Mouse (Mus musculus) kidney, adult 11 months (tissue): ENCODE data around the gene Rin1.

Source experiments
- DNase-seq: peaks from one replicate; pipeline ENCODE4 v3.0.0; 2022

Rin1 gene

GRCm38 (mm10) chr19:5045531-5045930 lies 4.8 kb upstream of the Rin1 start:
- no peak for DNase-seq

- no peak for DNase-seq
Measured at GRCm38 (mm10) chr19:5048138-5049056, 1.9 kb upstream of the Rin1 start.

GRCm38 (mm10) chr19:5049325-5049724 lies 956 bp upstream of the Rin1 start:
- DNase-seq: no peak

DNA sequence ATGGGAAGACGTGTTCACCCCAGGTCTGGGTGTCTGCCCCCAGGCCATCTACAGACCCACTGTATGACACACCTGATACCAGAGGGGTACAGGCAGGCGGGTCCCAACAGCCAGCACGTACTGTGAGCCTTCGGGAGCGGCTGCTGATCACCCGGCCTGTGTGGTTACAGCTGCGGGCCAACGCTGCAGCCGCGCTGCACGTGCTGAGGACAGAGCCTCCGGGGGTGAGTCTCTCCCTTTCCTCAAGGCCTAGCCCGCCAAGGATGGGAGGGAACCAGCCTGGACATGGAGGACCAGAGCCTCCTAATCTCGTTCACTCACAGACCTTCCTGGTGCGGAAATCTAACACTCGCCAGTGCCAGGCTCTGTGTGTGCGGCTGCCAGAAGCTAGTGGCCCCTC lies 750 bp downstream of the Rin1 start:
- DNase-seq: no peak

- no peak for DNase-seq
Measured at GRCm38 (mm10) chr19:5051515-5051914, 1.2 kb downstream of the Rin1 start.

- DNase-seq: no peak
Measured at GRCm38 (mm10) chr19:5052166-5052822, 2.0 kb downstream of the Rin1 start.

DNA sequence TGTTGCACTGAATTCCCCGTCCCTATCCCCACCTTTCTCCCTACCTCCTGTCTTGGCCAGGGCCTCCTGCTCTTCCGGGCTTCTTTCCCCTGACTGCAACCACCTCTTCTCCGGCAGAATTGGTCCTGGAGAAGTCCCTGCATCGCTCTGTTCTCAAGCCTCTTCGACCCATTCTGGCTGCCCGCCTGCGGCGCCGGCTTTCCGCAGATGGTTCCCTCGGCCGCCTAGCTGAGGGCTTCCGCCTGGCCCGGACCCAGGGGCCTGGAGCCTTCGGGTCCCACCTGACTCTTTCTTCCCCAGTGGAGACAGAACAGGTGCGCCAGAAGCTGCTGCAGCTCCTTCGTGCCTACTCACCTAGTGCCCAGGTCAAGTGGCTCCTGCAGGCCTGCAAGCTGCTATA lies 2.6 kb downstream of the Rin1 start:
- no peak for DNase-seq

DNA sequence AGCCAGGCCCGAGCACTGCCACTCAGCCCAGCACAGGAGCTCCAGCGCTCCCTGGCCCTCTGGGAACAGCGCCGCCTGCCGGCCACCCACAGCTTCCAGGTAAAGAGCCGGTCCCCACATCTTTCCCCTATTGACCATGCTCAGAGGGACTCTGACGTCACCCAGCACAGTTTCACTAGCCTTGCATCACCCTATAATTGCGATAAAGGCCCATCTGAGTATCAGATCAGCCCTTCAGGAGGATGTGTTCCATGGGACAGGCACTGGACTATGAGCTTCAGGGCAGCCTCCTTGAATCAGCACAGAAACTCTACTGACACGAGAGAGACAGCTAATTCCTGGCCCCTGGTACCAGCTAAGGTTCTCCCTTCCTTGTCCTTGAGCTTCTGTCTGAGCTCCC lies 3.6 kb downstream of the Rin1 start:
- peak; percentile 40 for DNase-seq

GRCm38 (mm10) chr19:5056251-5056650 lies 6.0 kb downstream of the Rin1 start:
- DNase-seq: no peak

DNA sequence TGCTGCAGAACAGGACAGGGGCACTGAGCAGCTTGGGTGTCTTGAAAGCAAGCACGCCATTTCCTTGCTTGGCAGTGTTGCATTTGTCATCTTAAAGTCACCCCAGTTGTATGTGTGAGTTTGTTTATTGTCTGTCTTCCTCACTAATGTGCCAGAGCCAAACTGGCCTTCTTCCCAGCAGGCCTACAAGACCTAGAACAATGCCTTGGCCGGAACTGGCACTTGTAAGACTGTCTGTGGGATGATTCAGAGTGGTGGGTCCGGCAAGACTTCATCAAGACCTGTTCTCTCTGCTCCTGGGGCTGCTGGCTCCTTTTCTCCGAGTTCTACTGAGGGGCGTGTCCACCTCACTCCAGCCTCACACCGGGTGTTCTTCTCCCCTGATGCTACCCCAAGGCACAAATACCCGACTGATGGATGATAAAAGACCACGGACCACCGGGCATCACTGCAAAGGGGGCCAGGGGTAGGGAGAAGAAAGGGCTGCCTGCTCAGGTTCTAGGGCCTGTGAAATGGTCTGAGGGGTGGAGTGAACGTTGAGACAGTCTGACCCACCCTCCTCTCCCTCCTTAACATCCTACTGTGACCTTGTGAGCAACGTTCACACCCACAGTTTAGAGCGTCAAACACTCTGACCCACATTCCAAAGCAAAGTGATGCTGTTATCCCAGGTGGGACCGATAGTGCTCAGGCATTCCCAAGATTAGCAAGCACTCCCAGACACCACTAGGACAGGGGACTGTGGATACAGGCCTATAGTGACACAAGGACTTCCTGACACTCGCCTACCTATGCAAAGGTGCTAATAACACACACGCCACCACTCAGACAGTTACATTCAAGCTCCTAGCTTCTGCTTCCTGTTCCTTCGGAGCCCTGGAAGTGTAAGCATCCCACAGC lies 7.8 kb downstream of the Rin1 start:
- no peak for DNase-seq

GRCm38 (mm10) chr19:5058801-5059771 lies 8.8 kb downstream of the Rin1 start:
- no peak for DNase-seq

GRCm38 (mm10) chr19:5060365-5061330 lies 10.4 kb downstream of the Rin1 start:
- DNase-seq: no peak

DNA sequence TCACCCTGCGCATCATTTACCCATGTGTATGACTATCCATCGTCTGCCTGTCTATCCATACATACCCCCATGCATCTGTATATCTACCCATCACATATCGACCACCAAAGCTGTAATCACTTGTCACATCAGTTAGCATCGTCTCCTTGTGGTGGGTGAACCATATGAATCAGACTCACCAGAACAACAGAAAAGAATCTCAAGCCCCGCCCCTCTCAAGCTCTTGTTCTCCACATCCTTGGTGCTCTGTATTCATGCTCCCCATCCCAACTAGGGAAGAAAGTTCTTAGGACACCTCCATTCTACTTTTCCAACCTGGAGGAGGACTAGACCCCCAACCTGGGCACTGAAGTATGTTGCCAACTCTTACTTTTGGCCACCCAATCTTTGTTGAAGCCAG lies 11.8 kb downstream of the Rin1 start:
- DNase-seq: no peak

GRCm38 (mm10) chr19:5062446-5062845 lies 12.2 kb downstream of the Rin1 start:
- no peak for DNase-seq

GRCm38 (mm10) chr19:5065104-5065503 lies 14.8 kb downstream of the Rin1 start:
- no peak for DNase-seq

DNA sequence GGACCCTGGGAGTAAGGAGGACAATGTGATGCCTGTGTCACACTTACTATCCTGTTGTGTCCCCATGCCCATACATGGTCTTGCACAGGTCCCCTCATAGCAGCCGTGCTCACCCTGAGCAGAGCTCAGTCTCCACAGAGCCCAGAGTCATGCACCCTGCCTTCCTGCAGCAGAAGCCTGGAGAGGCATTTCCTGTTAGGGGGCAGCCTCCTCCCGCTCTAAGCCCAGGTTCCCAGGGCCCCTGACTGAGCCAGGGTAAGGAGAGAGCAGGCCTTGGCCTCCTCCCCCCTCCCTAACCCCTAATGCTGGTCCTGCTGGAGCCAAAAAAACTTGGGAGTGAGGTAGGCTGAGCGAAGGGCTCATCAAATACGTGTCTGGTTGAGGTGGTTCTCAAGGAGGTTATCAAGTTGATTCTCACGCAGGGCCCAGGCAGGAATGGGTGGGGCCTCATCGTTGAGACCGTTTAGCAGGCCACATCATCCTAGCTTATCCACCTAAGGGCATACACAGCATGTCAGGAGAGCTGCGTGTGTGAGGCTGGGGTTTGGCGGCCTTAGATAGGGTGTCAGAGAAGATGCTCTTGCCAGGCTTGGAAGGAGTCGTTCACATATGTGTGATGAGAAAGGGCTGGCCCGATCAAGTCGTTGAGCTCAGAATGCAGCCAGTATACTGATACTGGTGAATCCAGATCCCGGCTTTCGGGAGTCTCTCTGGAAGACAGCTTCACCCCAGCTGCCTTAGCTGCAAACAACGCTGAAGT lies 16.9 kb downstream of the Rin1 start:
- DNase-seq: no peak

- DNase-seq: peak; percentile 45
Measured at GRCm38 (mm10) chr19:5067867-5068569, 17.7 kb downstream of the Rin1 start, which contains the start of gene Cd248. Gene Cd248 (plus strand): TSS chr19:5068078.

- DNase-seq: no peak
Measured at GRCm38 (mm10) chr19:5068570-5069234, 18.4 kb downstream of the Rin1 start.

GRCm38 (mm10) chr19:5069486-5069885 lies 19.2 kb downstream of the Rin1 start:
- DNase-seq: no peak
